Mouse (Mus musculus): ENCODE measurements around the gene Ccdc77. TPM values are rescaled to one million over a fixed set of nuclear protein-coding genes. Genes with fewer than 3 reads are reported as not detected.

Gene Ccdc77
- polyA plus RNA-seq (2015; fragmentation: Nextera tagmentation; extraction: Ambion mirVana): 7.2 and 9.9 TPM in 2 replicates

DNA sequence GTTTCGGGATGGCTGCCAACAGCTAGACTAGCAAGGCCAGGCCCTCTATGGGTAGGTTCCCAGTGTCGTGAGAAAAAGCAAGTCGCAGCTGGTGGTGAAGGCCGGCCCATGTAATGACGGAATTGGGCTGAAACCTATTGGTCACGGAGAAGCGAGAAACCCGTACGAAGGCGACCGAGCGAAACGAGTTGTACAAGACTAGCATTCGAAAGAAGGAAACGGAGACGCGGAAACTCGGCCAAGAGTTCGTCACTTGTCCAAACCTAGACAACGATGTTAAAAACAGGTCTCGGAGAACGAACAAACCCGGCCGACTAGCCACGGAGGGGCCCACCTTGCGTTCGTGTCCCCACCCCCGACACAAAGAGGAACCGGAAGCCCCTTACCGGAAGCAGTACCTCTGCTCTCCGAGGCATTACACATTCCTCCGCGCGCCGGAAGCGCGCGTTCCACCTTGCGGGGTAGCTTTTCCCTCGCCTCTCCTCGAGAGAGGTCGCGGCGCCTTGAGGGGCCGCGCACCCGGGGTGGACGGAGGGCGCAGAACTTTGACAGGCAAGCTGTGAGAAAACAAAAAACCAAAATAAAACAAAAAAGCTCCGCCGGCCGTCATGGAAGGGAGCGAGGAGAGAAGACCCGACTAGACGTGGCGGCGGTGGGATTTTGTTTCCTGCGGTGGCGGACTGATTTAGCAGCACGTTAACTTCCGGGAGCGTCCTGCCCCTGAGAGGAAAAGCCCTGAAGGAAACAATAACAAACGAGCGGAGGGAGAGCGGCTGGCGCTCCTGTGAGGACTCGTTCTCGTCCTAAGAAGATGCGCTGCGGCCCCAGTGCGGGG lies at the start of gene Ccdc77, which contains the start of gene Kdm5a:
Ccdc77 (minus strand) TSS at position 687 of the 835 bp plus-strand sequence.
Kdm5a (plus strand) TSS at position 437 of the 835 bp plus-strand sequence.
- WGBS: under 1% methylated on average over 71 of the region's 71 CpGs
- 0 out of 2 replicates have a peak, but pooled peaks cover 6% of the 10 kb centered on the region for H3K36me3 ChIP-seq (ENCODE audit: control insufficient read depth, insufficient read depth)
- H3K27ac ChIP-seq (ENCODE audit: low read depth, low read length): peak within 1 kb of the TSS; percentile 96
- H3K27me3 ChIP-seq (replicated peaks; ENCODE audit: control insufficient read depth, insufficient read depth, low read length): no peaks in the 10 kb centered on the region
- peak; percentile 53 for TF ChIP-seq CTCF (IDR thresholded peaks at IDR 0.05; ENCODE audit: low read depth)
- H3K4me3 ChIP-seq (ENCODE audit: low read depth, low read length): peak within 1 kb of the TSS; percentile 99
- peaks cover 5% of the 10 kb centered on the region; the same call in 1 of the 2 replicates for H3K4me1 ChIP-seq (replicated peaks; ENCODE audit: control insufficient read depth, insufficient read depth, low read length)
- H3K9ac ChIP-seq (ENCODE audit: low read depth, low read length): peak within 1 kb of the TSS; percentile 95
- H3K4me2 ChIP-seq (replicated peaks; ENCODE audit: low read depth): peak within 1 kb of the TSS; percentile 79
- no peaks in the 10 kb centered on the region for H3K9me3 ChIP-seq (ENCODE audit: control insufficient read depth)
- ATAC-seq: peak; percentile 98

DNA sequence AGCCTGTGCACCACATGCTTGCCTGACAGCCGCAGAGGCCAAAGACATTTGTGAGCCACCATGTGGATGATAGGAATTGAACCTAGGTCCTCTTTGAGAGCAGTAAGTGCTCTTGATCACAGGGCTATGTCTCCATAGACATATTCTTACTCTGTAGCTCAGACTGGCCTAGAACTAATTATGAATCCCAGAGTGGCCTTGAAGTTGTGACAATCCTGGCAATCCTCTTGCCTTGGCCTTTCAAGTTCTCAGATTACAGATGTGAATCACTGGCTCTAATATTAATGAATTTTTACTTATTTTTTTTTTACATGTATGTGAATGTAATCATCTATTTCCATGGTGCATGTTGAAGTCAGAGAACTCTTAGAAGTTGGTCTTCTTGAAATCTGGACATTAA lies 39.8 kb upstream of the Ccdc77 start:
- Histone ChIP-seq H3K36me3 (ENCODE audit: control insufficient read depth, insufficient read depth) (peaks cover 71% of the 10 kb centered on the region), H3K27me3 (replicated peaks; ENCODE audit: control insufficient read depth, insufficient read depth, low read length) (no peaks in the 10 kb centered on the region), H3K9ac (ENCODE audit: low read depth, low read length) (no peak overlapping the region), H3K27ac (ENCODE audit: low read depth, low read length) (no peak overlapping the region), H3K4me3 (ENCODE audit: low read depth, low read length) (no peak overlapping the region), H3K4me1 (replicated peaks; ENCODE audit: control insufficient read depth, insufficient read depth, low read length) (no peaks in the 10 kb centered on the region), H3K4me2 (replicated peaks; ENCODE audit: low read depth) (no peak overlapping the region), H3K9me3 (ENCODE audit: control insufficient read depth) (no peaks in the 10 kb centered on the region)
- 87% methylated on average over 1 of the region's 1 CpGs for WGBS
- TF ChIP-seq CTCF (IDR thresholded peaks at IDR 0.05; ENCODE audit: low read depth): no peak
- no peak for ATAC-seq

DNA sequence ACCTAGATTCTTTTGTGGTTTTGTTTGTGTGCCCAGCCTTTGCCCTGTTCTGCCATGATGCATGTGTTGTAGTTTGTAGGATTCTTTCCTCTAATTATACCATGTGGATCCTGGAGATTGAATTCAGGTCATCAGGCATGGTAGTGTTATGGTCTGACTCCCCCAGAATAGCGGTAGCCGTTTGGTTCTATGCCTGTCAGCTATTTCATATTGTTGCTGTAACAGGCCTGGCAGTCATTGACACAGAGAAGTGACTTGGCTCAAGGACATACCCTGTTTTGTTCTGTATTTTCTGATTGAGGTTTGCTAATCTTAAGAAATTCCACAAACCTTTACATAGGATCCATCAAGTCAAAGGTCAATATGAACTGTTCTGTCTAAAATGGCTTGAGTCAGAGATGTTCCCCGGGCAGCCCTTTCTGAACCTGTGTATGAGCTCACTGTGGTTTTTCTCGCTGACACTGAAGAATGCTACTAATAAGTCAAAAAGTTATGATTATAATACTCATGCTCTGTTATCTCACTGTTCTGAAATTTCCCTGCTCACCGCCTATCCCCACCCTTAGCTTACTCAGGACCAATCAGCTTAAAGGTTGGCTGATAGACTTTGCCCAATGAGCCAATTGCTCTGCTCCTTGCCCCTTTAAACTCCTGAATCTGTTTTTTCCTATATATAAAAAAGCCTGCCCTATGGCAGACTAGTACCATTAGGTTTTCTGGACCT lies 31.6 kb upstream of the Ccdc77 start:
- Histone ChIP-seq H3K27me3 (replicated peaks; ENCODE audit: control insufficient read depth, insufficient read depth, low read length) (no peaks in the 10 kb centered on the region), H3K4me3 (ENCODE audit: low read depth, low read length) (no peak overlapping the region), H3K36me3 (ENCODE audit: control insufficient read depth, insufficient read depth) (peaks cover 41% of the 10 kb centered on the region), H3K4me1 (replicated peaks; ENCODE audit: control insufficient read depth, insufficient read depth, low read length) (no peaks in the 10 kb centered on the region), H3K27ac (ENCODE audit: low read depth, low read length) (no peak overlapping the region), H3K9me3 (ENCODE audit: control insufficient read depth) (no peaks in the 10 kb centered on the region), H3K4me2 (replicated peaks; ENCODE audit: low read depth) (no peak overlapping the region), H3K9ac (ENCODE audit: low read depth, low read length) (no peak overlapping the region)
- peak; percentile 78 for ATAC-seq
- TF ChIP-seq CTCF (IDR thresholded peaks at IDR 0.05; ENCODE audit: low read depth): no peak
- WGBS: 66% methylated on average over 5 of the region's 5 CpGs

DNA sequence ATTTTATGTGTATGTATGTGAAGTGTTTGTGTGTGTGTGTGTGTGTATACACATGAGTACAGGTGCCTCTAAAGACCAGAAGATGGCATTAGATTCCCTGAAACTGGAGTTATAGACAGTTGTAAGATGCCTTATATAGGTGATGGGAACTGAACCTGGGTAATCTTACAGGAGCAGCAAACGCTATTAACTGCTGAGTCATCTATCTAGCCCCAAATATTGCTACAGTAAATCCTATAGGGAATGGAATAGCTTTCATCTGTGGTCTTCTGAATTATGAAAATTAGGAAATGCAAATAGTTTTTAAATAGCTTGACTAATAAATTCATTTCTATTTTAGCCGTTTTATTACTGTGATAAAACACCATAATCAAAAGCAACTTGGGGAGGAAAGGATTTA lies 28.6 kb upstream of the Ccdc77 start:
- no peak for ATAC-seq
- 88% methylated on average over 2 of the region's 2 CpGs for WGBS
- H3K9ac ChIP-seq (ENCODE audit: low read depth, low read length): no peak overlapping the region
- no peaks in the 10 kb centered on the region for H3K9me3 ChIP-seq (ENCODE audit: control insufficient read depth)
- no peak overlapping the region for H3K4me2 ChIP-seq (replicated peaks; ENCODE audit: low read depth)
- peaks cover 28% of the 10 kb centered on the region for H3K36me3 ChIP-seq (ENCODE audit: control insufficient read depth, insufficient read depth)
- no peaks in the 10 kb centered on the region for H3K4me1 ChIP-seq (replicated peaks; ENCODE audit: control insufficient read depth, insufficient read depth, low read length)
- H3K27me3 ChIP-seq (replicated peaks; ENCODE audit: control insufficient read depth, insufficient read depth, low read length): no peaks in the 10 kb centered on the region
- TF ChIP-seq CTCF (IDR thresholded peaks at IDR 0.05; ENCODE audit: low read depth): no peak
- H3K4me3 ChIP-seq (ENCODE audit: low read depth, low read length): no peak overlapping the region
- H3K27ac ChIP-seq (ENCODE audit: low read depth, low read length): no peak overlapping the region

DNA sequence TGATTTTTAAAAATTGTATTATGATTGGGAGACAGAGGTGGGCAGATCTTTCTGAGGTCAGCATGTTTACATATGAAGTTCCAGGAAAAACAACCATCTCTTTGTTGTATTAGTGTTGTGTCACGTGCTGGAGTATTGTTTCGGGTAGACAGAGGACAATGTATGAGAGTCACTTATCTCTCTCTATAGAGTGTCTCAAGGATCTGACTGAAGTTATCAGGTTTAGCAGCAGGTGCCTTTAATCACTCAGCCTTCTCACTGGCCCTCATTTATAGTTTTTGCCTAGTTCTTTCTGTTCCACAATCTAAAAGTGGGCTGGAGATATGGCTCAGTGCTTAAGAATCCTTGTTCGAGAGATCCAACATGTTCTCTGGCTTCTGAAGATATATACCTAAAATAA lies 25.9 kb upstream of the Ccdc77 start:
- no peak overlapping the region for H3K27ac ChIP-seq (ENCODE audit: low read depth, low read length)
- no peak overlapping the region for H3K4me3 ChIP-seq (ENCODE audit: low read depth, low read length)
- no peak for TF ChIP-seq CTCF (IDR thresholded peaks at IDR 0.05; ENCODE audit: low read depth)
- no peaks in the 10 kb centered on the region for H3K9me3 ChIP-seq (ENCODE audit: control insufficient read depth)
- no peak for ATAC-seq
- H3K36me3 ChIP-seq (ENCODE audit: control insufficient read depth, insufficient read depth): peaks cover 36% of the 10 kb centered on the region
- H3K9ac ChIP-seq (ENCODE audit: low read depth, low read length): no peak overlapping the region
- 92% methylated on average over 3 of the region's 3 CpGs for WGBS
- no peak overlapping the region for H3K4me2 ChIP-seq (replicated peaks; ENCODE audit: low read depth)
- H3K4me1 ChIP-seq (replicated peaks; ENCODE audit: control insufficient read depth, insufficient read depth, low read length): no peaks in the 10 kb centered on the region
- H3K27me3 ChIP-seq (replicated peaks; ENCODE audit: control insufficient read depth, insufficient read depth, low read length): no peaks in the 10 kb centered on the region

DNA sequence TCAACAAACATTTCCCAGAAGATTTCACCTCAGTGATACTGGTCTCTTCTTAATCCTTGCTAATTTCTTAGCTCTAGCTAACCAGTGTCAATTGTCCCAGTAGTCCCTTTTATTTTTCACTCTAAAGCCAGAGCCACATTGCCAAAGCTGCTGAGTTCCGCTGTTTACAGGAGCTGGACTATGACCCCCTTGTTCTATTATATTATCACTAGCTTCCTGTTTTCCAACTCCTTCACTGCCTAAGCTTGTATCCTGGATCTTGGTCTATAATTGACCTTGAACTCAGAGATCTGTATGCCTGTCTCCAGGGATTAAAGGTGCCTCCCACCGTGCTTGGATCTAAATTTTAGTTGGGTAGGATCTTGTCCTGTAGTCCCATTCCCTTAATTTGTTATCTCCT lies 12.6 kb upstream of the Ccdc77 start:
- peaks cover 64% of the 10 kb centered on the region for H3K36me3 ChIP-seq (ENCODE audit: control insufficient read depth, insufficient read depth)
- TF ChIP-seq CTCF (IDR thresholded peaks at IDR 0.05; ENCODE audit: low read depth): no peak
- H3K4me1 ChIP-seq (replicated peaks; ENCODE audit: control insufficient read depth, insufficient read depth, low read length): no peaks in the 10 kb centered on the region
- no peaks in the 10 kb centered on the region for H3K9me3 ChIP-seq (ENCODE audit: control insufficient read depth)
- no peak overlapping the region for H3K4me2 ChIP-seq (replicated peaks; ENCODE audit: low read depth)
- H3K4me3 ChIP-seq (ENCODE audit: low read depth, low read length): no peak overlapping the region
- H3K27me3 ChIP-seq (replicated peaks; ENCODE audit: control insufficient read depth, insufficient read depth, low read length): no peaks in the 10 kb centered on the region
- ATAC-seq: peak; percentile 88
- peak overlapping the region; percentile 64 for H3K27ac ChIP-seq (ENCODE audit: low read depth, low read length)
- no peak overlapping the region for H3K9ac ChIP-seq (ENCODE audit: low read depth, low read length)
- 36% methylated on average over 2 of the region's 2 CpGs for WGBS

All from intestine, postnatal 0 days (tissue).